Mouse (Mus musculus): ENCODE measurements around the gene Icos.

- TF ChIP-seq CTCF (IDR thresholded peaks at IDR 0.05; ENCODE audit: insufficient read depth, low read depth, low read length) (no peak), POLR2A (IDR thresholded peaks at IDR 0.05; ENCODE audit: insufficient read depth, low read depth, low read length) (no peak)
These were observed 39.5 kb upstream of the Icos start for GRCm38 (mm10) chr1:60938256-60938655.

All from olfactory bulb, adult 2 months (tissue).